Mouse (Mus musculus) effector memory CD4-positive, alpha-beta T cell, adult 5 months (primary cell): ENCODE measurements around the gene Vmn1r212. TPM values are rescaled to one million over a fixed set of nuclear protein-coding genes. Genes with fewer than 3 reads are reported as not detected.

Source experiments
- polyA plus RNA-seq: library from polyadenylated mRNA; unstranded; fragments of 100-300 nt; shearing (Covaris generic); gene quantifications from one replicate; pipeline ENCODE4 v1.2.1, GENCODE M21; 2017

Gene Vmn1r212
- polyA plus RNA-seq: not detected

GRCm38 (mm10) chr13:22884105-22884504, at the start of gene Vmn1r212:
Gene Vmn1r212 (minus strand): TSS chr13:22884205.

GRCm38 (mm10) chr13:22857461-22857860, 26.5 kb downstream of the Vmn1r212 start, which contains the start of gene Vmn1r211:
Gene Vmn1r211 (minus strand): TSS chr13:22857561.

Other genes starting within 250 kb of the Vmn1r212 start
- not detected for gene Vmn1r207-ps, start 154.6 kb downstream of the Vmn1r212 start, polyA plus RNA-seq
- gene Vmn1r208, start 106.8 kb downstream of the Vmn1r212 start, polyA plus RNA-seq: 0.11 TPM
- gene Vmn1r209, start 74.5 kb downstream of the Vmn1r212 start, polyA plus RNA-seq: 0.06 TPM
- not detected for gene Vmn1r210, start 52.9 kb downstream of the Vmn1r212 start, polyA plus RNA-seq
- gene Vmn1r211, start 26.6 kb downstream of the Vmn1r212 start, polyA plus RNA-seq: not detected
- gene Vmn1r213, start 123.5 kb upstream of the Vmn1r212 start, polyA plus RNA-seq: not detected
- 0.14 TPM for gene Vmn1r214, start 146.2 kb upstream of the Vmn1r212 start, polyA plus RNA-seq
- not detected for gene Vmn1r215, start 183.8 kb upstream of the Vmn1r212 start, polyA plus RNA-seq
- not detected for gene Vmn1r217, start 234.0 kb upstream of the Vmn1r212 start, polyA plus RNA-seq
- gene Vmn1r218, start 248.9 kb upstream of the Vmn1r212 start, polyA plus RNA-seq: 0.09 TPM